Mouse (Mus musculus): ENCODE measurements around the gene Pard6b.
A peak's percentile ranks its signal among the peaks of the same experiment; 100 is the strongest.

Gene Pard6b

GRCm38 (mm10) chr2:168059200-168059790 is 21.5 kb upstream of the Pard6b start:
- DNase-seq (ENCODE audit: low read depth, low spot score), result no peak

GRCm38 (mm10) chr2:168063712-168064111 is 17.1 kb upstream of the Pard6b start:
- DNase-seq (ENCODE audit: low read depth, low spot score), result no peak

DNA sequence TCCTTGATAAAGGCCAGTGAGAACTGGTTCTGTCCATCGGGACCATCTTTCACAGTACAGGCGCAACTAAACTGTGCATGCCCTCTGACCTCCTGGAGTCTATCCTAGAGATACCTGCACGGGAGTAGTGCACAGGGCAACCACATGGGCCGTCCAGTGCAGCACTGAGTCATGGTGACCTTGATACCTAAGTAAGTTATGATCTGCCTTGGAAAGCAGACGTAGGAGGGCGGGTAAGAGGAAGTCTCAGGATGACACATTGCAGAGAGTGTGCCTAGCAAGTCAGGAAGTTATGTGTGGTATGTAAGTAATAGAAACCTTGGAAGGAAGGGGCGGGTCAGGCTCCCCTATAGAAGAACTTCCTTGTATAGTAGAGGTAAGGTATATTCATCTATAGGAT is 15.3 kb upstream of the Pard6b start:
- no peak for DNase-seq (ENCODE audit: low read depth, low spot score)

DNA sequence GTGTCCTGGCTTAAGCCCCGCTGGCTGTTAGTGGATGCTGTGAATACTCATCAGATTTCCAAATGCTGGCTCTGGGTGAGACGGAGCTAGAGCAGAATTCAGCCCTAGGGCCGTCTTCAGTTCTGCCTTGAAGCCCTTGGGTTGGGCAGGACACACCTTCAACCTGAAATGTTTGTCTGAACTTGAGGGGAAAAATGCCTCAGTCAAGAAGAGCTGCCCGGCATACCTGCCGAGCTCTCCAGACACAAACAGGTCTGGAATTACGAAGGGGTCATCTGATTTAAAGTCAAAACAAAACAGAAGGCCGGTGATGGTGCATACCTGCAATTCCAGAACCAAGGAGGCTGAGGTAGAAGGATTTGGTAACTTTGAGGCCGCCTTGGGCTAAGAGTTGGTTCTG is 14.0 kb upstream of the Pard6b start:
- DNase-seq (ENCODE audit: low read depth, low spot score), result no peak

DNA sequence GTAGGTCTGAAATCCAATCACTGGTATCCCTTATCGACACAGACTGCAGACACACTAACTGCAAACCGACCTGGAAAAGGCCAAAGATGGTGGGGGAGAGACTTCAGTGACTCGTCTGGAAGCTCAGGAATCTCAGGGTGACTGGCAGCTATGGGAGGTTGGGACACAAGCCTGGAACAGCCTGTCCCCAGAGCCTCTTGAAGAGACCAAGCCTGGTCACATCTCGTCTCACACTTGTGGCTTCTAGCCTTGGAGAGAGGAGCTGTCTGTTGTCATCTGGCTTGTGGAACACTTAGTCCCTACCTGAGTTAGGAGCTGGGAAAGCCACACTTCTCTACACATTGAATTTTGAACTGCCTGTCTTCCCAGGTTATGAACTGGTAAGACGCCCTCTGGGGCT is 10.4 kb upstream of the Pard6b start:
- DNase-seq (ENCODE audit: low read depth, low spot score), result peak; percentile 41

DNA sequence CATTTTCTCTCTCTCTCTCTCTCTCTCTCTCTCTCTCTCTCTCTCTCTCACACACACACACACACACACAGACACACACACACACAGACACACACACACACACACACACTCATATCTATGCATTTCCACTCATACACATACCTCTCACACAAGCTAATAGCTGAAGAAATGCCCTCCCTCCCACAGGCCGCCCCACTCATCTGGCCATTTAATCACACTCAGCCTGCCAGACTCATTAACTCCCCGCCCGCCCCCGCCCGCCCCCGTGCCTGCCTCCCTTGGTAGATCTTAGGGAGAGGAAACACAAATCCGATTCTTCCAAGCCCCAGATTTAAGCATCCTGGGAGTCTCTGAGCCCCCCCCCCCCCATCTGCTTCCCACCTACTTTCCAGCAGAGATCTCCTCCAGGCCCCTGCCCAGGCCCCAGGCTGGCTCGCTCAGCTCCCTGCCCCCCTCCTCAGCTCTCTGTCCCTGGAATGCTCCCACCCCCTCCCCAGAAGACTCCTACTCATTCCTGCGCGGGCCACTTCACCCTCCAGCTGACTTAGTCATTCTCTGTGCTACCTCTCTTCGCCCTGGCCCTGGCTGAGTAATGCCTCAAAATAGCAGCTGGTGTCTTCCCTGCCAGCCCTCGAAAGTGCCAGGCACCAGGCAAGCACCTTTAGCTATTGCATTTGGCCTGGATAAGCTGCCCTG is 8.2 kb upstream of the Pard6b start:
- peak; percentile 64 for DNase-seq (ENCODE audit: low read depth, low spot score)

GRCm38 (mm10) chr2:168073722-168074121 is 7.1 kb upstream of the Pard6b start:
- DNase-seq (ENCODE audit: low read depth, low spot score), result no peak

- no peak for DNase-seq (ENCODE audit: low read depth, low spot score)
These were observed 6.3 kb upstream of the Pard6b start for GRCm38 (mm10) chr2:168074457-168074856.

DNA sequence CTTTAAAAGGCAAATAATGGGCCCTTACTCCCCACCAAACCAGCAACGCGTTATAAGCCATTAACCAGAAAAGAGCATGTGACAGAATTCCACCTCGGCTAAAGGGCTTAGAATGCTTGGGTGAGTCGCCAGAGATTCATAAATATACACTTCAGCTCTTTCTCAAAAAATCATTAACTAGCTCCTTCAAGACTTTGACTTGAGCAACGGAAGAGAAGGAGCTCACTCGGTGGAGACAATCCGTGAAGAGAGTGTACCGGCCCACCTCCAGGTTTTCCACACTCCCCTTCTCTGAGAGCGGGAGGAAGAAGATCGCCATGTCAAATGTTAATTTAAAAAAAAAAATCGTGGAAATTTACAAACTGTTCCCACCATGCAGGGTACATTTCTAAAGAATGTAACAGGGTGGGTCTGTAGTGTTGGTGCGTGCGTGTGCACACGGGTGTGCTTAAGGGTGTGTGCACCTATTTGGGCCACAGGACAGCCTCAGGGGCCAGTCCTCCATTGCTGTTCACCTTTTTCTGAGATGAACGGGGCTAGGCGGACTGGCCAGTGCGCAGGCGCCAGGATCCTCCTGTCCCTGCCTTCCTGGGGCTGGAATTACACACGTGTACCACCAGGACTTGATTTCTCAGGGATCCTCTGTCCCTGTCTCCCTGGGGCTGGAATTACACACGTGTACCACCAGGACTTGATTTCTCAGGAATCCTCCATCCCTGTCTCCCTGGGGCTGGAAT is 3.8 kb upstream of the Pard6b start:
- no peak for DNase-seq (ENCODE audit: low read depth, low spot score)

- DNase-seq (ENCODE audit: low read depth, low spot score), result no peak
These were observed 2.5 kb upstream of the Pard6b start for GRCm38 (mm10) chr2:168078107-168078830.

- DNase-seq (ENCODE audit: low read depth, low spot score), result no peak
These were observed 612 bp downstream of the Pard6b start for GRCm38 (mm10) chr2:168081299-168081932.

GRCm38 (mm10) chr2:168081933-168082306 is 1.1 kb downstream of the Pard6b start:
- DNase-seq (ENCODE audit: low read depth, low spot score), result no peak

DNA sequence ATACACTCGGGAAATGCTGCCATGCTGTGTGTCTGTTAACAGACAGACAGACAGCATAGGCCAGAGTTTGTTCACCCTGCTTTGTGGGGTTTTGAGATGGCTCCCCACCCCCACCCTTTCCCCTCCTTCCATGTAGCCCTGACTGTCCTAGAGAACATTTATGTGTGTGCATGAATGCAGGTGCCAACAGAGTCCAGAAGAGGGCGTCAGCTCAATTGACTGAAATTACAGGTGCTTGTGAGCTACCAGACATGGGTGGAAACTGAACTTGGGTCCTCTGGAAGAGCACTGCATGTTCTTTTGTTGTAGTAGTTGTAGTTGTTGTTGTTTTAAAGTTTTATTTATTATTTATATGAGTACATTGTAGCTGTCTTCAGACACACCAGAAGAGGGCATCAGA is 2.8 kb downstream of the Pard6b start:
- no peak for DNase-seq (ENCODE audit: low read depth, low spot score)

- no peak for DNase-seq (ENCODE audit: low read depth, low spot score)
These were observed 3.4 kb downstream of the Pard6b start for GRCm38 (mm10) chr2:168084228-168084627.

- DNase-seq (ENCODE audit: low read depth, low spot score), result no peak
These were observed 4.9 kb downstream of the Pard6b start for GRCm38 (mm10) chr2:168085621-168086265.

DNA sequence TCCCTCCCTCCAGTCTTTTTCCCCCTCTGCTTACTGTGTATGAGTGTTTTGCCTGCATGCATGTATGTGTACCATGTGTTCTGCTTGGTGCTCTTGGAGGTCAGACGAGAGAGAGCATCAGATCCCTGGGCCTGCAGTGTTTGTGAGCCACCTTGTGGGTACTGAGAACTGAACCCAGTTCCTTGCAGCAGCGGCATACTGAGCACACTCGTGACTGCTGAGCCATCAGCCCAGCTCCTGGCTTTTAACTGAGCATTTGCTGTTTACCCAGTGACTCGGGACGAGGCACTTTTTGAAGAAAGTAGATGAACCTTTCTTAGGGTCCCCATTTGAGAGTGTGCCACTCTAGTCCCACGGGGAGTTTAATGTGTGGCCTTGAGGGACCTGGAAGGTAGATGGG is 5.5 kb downstream of the Pard6b start:
- DNase-seq (ENCODE audit: low read depth, low spot score), result no peak

DNA sequence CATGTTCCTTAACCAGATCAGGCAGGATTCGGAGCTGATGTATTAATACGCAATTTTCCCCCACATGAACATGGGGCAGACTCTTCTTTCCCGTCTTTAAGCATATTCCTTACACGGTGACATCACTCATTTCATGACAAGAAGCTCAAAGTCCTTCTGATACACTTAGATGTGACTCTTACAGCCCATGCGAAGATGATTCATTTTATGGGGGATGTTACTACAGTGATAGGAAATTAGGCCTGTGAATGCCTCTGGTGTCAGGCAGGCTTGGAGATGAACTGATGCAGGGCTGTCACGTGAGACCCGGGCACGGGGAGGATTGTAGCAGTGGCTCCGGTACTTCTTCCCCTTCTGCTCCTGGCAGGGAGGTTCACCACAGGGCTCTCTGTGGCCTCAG is 6.0 kb downstream of the Pard6b start:
- DNase-seq (ENCODE audit: low read depth, low spot score), result no peak

GRCm38 (mm10) chr2:168091560-168091959 is 10.8 kb downstream of the Pard6b start:
- no peak for DNase-seq (ENCODE audit: low read depth, low spot score)

DNA sequence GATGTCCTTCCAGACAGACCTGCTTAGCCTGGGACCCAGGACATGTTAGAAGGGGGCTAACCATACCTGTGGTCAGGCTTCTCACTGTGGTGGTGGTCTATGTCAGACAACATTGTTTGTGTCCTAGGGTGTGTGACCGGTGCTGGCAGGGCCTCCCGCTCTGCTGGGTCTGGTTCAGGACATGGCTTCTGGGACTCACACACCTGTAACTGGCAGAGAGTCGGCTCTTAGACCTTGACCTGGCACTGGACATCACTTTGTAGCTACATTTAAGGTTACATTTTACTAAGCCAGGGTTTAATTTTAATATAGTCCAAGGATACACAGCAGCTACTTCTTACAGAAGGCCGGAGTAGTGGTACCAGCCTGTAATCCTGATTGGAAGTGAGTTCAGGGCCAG is 12.3 kb downstream of the Pard6b start:
- no peak for DNase-seq (ENCODE audit: low read depth, low spot score)

DNA sequence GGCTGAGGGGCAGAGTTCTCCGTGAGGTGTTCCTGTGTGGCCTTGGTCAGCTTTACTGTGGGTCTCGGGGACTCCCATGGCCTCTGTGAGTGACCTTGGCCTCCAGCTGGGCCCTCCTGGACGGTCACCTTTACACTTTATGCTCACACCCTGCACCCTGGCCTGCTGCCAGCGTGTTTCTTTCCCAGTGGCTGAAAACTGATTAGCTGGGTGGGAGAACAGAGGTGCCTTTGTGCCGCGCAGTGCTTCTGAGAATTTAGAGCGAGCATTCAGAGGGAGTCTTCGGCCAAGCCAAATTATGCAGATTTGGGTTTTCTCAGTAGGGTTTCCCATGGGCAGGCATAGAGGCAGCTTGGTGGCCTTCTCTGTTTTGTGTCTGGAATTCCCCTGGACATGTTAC is 14.3 kb downstream of the Pard6b start:
- DNase-seq (ENCODE audit: low read depth, low spot score), result no peak

DNA sequence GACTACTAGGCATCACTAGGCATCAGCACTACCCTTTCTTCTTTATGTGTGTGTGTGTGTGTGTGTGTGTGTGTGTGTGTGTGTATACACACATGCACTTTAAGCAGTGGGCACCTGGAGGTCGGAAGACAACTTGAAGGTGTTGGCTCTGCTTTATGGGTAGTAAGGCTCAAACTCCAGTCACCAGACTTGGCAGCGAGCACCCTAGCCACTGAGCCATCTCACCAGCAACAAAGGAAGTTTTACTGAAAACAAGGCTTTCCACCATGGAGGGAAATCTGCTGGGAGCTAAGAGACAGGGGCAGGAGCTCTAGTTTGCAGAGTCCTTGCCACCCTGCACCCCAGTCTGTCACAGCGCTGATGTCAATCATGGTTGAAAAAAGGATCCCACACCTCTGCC is 15.7 kb downstream of the Pard6b start:
- DNase-seq (ENCODE audit: low read depth, low spot score), result no peak

Measured in skeletal muscle tissue, adult 2 months (tissue).